Mouse (Mus musculus) liver, postnatal 0 days (tissue): ENCODE results near the gene Inca1.

Source experiments
- CTCF ChIP-seq: sonication (generic); IDR thresholded peaks from 2 replicates; pipeline ENCODE4 v1.5.1; 2016; ENCODE audit warnings: antibody characterized with exemption, low read depth
- EP300 ChIP-seq: IDR thresholded peaks from 2 replicates; pipeline ENCODE4 v1.6.1; 2016; ENCODE audit warnings: antibody characterized with exemption, low read depth, mild to moderate bottlenecking

GRCm38 (mm10) chr11:70679894-70680293 is 20.1 kb downstream of the Inca1 start:
- TF ChIP-seq CTCF (no peak), EP300 (no peak)
